Mouse (Mus musculus) heart, embryonic 15.5 days (tissue): ENCODE results near the gene 1700122O11Rik. TPM values are rescaled to one million over a fixed set of nuclear protein-coding genes. Genes with fewer than 3 reads are reported as not detected.

ENCODE experiments used
- ATAC-seq: fragments of 200-750 bp; cut with Nextera tagmentation; replicated peaks from 2 replicates; pipeline ENCODE4 v1.8.0; 2017; ENCODE audit warnings: low read depth, moderate TSS enrichment; ENCODE audit not compliant: insufficient number of reproducible peaks, insufficient read depth, low FRiP score
- H3K27ac ChIP-seq: fragments of 300-500 bp; sonication (generic); 2 replicates; pipeline ENCODE4 v1.5.1; 2015; ENCODE audit warnings: mild to moderate bottlenecking, inconsistent platforms
- H3K27me3 ChIP-seq: fragments of 300-500 bp; sonication (generic); 2 replicates; pipeline ENCODE4 v1.6.1; 2015; ENCODE audit warnings: inconsistent platforms
- H3K36me3 ChIP-seq: fragments of 300-500 bp; sonication (generic); 2 replicates; pipeline ENCODE4 v1.6.1; 2015; ENCODE audit warnings: mild to moderate bottlenecking, inconsistent platforms
- H3K4me1 ChIP-seq: fragments of 300-500 bp; sonication (generic); replicated peaks from 2 replicates; pipeline ENCODE4 v1.6.1; 2015; ENCODE audit warnings: inconsistent platforms
- H3K4me2 ChIP-seq: fragments of 300-500 bp; sonication (generic); 2 replicates; pipeline ENCODE4 v1.6.1; 2015; ENCODE audit warnings: inconsistent platforms, mild to moderate bottlenecking, moderate library complexity
- H3K4me3 ChIP-seq: fragments of 300-500 bp; sonication (generic); 2 replicates; pipeline ENCODE4 v1.5.1; 2015; ENCODE audit warnings: mild to moderate bottlenecking, inconsistent platforms
- H3K9ac ChIP-seq: fragments of 300-500 bp; sonication (generic); 2 replicates; pipeline ENCODE4 v1.6.1; 2015; ENCODE audit warnings: mild to moderate bottlenecking, inconsistent platforms
- H3K9me3 ChIP-seq: fragments of 300-500 bp; sonication (generic); replicated peaks from 2 replicates; pipeline ENCODE4 v1.6.1; 2016; ENCODE audit warnings: inconsistent platforms
- WGBS: fragments of 180-500 bp; shearing (Covaris S2); methylation state at CpG from one replicate; pipeline ENCODE4 v1.1.7; 2015; ENCODE audit warnings: mixed read lengths; 5-methylcytosine and 5-hydroxymethylcytosine counted together
- polyA plus RNA-seq: library from polyadenylated mRNA; unstranded; fragments of >200 nt; fragmentation: Nextera tagmentation; extraction: Ambion mirVana; gene quantifications from 2 replicates; pipeline ENCODE4 v1.2.1, GENCODE M21; 2015

1700122O11Rik gene
- polyA plus RNA-seq = not detected in 2 replicates

DNA sequence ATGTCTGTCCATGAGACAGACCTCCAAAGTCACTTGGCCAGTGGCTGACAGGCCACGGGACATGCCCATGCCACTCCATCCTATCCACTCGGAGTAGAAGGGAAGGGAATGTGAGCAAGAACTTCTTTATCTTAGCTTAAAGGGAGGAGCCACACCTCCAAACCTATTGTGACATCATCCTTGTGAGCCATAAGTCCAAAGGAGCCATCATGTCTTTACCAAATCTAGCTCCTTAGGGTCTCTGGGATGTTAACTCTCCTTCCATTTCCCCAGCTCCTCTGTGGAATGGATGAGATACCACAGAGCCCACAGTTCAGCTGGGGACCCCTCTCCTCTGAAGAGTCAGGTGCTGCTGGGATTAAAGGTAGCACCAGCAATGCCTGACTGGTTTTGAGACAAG, at the start of gene 1700122O11Rik:
TSS of gene 1700122O11Rik (minus strand) at position 101 of the 400 bp plus-strand sequence.
- no peak within 1 kb of the TSS for H3K27ac ChIP-seq
- H3K27me3 ChIP-seq = 0 out of 2 replicates have a peak, but pooled peaks cover 6% of the 10 kb centered on the region
- 81% methylated on average over 2 of the region's 2 CpGs for WGBS
- H3K4me2 ChIP-seq = no peak within 1 kb of the TSS
- no peak for ATAC-seq
- no peaks in the 10 kb centered on the region for H3K9me3 ChIP-seq
- no peaks in the 10 kb centered on the region for H3K36me3 ChIP-seq
- no peak within 1 kb of the TSS for H3K9ac ChIP-seq
- no peak within 1 kb of the TSS for H3K4me3 ChIP-seq
- H3K4me1 ChIP-seq = peaks cover 28% of the 10 kb centered on the region

DNA sequence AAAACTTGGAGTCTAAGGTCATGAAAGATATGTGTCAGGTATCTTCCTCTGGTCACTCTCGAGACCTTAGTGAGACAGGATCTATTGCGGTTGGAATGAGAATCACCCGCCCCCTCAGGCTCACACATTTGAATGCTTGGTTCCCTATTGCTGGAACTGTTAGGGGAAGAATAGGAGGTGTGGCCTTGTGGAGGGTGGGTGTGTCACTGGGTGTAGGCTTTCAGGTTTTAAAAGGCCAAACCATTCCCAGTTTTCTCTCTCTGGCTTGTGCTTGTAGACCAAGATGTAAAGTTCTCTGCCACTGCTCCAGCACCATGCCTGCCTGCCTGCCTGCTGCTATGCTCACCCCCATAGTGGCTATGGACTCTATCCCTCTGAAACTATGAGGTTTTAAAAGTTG, 42.5 kb upstream of the 1700122O11Rik start:
- WGBS = 47% methylated on average over 3 of the region's 3 CpGs
- Histone ChIP-seq H3K27me3 (no peaks in the 10 kb centered on the region), H3K36me3 (no peaks in the 10 kb centered on the region), H3K27ac (no peak overlapping the region), H3K4me3 (no peak overlapping the region), H3K4me2 (no peak overlapping the region), H3K9me3 (no peaks in the 10 kb centered on the region), H3K9ac (no peak overlapping the region), H3K4me1 (no peaks in the 10 kb centered on the region)
- ATAC-seq = no peak

DNA sequence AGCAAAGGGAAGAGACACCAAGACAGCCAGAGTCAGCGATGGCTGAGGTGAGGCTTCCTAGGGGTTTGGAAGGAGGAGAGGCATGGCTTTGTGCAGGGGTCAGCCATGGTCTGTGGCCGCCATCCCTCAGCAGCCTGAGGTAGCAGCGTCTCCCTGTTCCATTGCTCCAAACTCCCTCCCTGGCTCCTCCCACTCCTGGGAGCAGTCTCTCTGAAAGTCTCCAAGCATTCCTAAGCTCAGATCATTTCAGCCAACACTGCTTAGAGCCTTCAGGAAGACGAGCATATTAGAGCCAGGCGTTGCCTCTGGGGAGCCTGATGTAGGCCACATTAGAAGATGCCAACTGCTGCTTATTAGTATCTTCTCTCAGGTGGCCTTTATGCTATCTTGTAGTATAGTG, 29.6 kb upstream of the 1700122O11Rik start:
- Histone ChIP-seq H3K4me3 (no peak overlapping the region), H3K4me2 (no peak overlapping the region), H3K9ac (no peak overlapping the region), H3K9me3 (no peaks in the 10 kb centered on the region), H3K27me3 (peaks cover 16% of the 10 kb centered on the region; the same call in 1 of the 2 replicates), H3K36me3 (no peaks in the 10 kb centered on the region), H3K4me1 (no peaks in the 10 kb centered on the region), H3K27ac (no peak overlapping the region)
- no peak for ATAC-seq
- 26% methylated on average over 5 of the region's 5 CpGs for WGBS

DNA sequence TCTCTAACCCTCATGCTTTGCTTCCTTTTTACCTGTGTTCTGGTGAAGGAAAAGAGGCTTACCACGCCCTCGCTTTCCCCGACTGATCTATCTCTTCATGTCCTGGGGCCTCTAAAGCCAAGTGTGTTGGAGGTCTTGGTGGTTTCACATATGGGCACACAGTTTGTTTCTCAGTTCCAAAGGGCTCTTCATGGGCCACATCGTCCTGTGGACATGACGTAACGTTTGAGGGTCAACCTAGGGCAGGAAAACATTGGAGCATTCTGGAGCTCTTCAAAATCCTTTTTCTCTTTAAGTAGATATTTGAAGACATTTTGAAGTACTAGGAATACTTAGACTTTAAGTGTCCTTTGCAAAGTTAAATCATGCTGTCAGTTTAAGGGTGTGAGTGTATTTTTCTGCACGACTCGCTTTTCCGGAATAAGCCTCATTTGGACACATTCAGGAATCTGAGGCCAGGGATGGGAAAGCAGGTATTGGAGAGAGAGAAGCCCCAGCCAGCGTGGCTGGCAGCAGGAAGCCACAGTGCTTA, 29.1 kb upstream of the 1700122O11Rik start:
- Histone ChIP-seq H3K4me3 (no peak overlapping the region), H3K9me3 (no peaks in the 10 kb centered on the region), H3K36me3 (no peaks in the 10 kb centered on the region), H3K27me3 (peaks cover 16% of the 10 kb centered on the region; the same call in 1 of the 2 replicates), H3K4me2 (no peak overlapping the region), H3K9ac (no peak overlapping the region), H3K4me1 (no peaks in the 10 kb centered on the region), H3K27ac (no peak overlapping the region)
- WGBS = 68% methylated on average over 10 of the region's 10 CpGs
- ATAC-seq = no peak

DNA sequence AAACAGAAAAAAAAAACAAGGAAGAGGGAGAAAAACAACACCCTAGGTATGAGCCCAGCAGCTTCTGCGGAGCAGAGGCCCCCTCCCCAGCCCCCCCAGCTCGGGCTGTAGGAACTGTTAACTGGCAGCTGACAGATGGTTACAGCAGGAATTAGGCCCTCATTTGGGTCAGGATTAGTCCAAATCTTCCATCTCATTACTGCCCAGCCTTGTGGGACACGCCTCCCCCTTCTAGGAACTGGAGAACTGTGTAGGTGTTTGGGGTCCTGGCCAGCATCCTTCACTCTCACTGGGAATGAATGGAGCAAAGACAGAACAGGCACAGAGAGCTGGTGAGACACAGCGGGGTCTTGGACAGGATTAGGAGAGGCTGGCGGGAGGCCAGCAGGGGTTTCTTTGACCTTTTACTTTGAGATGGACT, 27.0 kb upstream of the 1700122O11Rik start:
- no peak overlapping the region for H3K4me2 ChIP-seq
- no peak for ATAC-seq

DNA sequence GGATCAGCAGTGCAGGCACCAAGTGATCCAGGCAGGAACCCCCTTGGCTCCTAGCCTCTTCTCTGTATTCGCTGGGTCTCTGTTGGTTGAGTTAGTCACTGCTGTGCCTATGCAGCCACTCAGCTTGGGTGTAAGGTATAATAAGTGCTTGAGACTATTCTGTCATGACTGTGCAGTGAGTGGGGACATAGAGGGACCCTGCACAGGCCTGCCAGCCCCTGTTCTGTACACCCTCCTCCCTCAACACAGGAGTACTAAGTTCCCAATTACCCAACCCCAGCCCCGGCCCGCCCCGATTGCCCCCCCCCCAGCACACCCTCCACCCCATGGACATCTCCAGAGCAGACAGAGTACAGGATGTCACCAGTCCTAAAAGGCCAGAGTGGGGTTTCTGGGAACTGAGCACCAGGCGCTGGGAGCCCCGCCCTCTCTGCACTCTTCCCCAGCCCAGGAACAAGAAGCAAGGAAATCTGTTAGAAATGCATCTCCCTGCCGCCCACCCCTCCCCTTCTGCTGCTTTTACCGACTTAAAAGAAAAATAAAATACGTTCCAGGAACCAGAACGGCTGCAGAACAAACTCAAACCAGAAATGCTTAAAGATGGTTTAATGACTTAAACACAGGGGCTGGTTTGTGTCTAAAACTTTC, 26.2 kb upstream of the 1700122O11Rik start:
- Histone ChIP-seq H3K27me3 (peaks cover 18% of the 10 kb centered on the region), H3K4me3 (no peak overlapping the region), H3K4me1 (no peaks in the 10 kb centered on the region), H3K27ac (no peak overlapping the region), H3K9me3 (no peaks in the 10 kb centered on the region), H3K4me2 (no peak overlapping the region), H3K36me3 (no peaks in the 10 kb centered on the region), H3K9ac (no peak overlapping the region)
- 49% methylated on average over 10 of the region's 10 CpGs for WGBS
- ATAC-seq = no peak

More for the DNA sequence above, 27.0 kb upstream of the 1700122O11Rik start:
- H3K27me3 ChIP-seq = peaks cover 17% of the 10 kb centered on the region
- no peaks in the 10 kb centered on the region for H3K9me3 ChIP-seq
- H3K9ac ChIP-seq = no peak overlapping the region
- no peak overlapping the region for H3K27ac ChIP-seq
- H3K36me3 ChIP-seq = no peaks in the 10 kb centered on the region
- 35% methylated on average over 5 of the region's 5 CpGs for WGBS
- H3K4me1 ChIP-seq = no peaks in the 10 kb centered on the region
- H3K4me3 ChIP-seq = no peak overlapping the region

DNA sequence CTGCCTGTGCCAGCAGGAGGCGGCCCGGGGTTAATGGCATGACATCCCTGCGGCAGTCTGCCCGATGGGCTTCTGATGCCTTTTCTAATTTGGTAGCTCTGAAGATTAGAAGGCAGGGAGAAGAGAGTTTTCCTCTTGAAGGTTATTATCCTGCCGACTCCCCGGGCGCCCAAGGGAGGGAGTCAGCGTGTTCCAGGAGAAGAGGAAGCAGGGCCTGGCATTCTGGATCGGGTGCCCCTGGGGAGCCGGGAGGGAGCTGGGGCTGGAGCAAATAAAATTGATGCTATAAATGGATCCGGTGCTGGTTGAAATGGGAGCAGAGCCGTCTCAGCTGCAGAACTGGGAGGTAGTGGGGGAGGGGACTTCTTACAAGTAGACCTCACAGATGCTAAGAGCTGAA, 19.3 kb upstream of the 1700122O11Rik start:
- 0 out of 2 replicates have a peak, but pooled peaks have one; percentile 12 for ATAC-seq
- H3K9ac ChIP-seq = no peak overlapping the region
- no peaks in the 10 kb centered on the region for H3K36me3 ChIP-seq
- WGBS = 7% methylated on average over 12 of the region's 12 CpGs
- H3K4me3 ChIP-seq = peak overlapping the region; percentile 20
- H3K4me2 ChIP-seq = peak overlapping the region; percentile 49
- peaks cover 12% of the 10 kb centered on the region for H3K4me1 ChIP-seq
- no peak overlapping the region for H3K27ac ChIP-seq
- H3K9me3 ChIP-seq = no peaks in the 10 kb centered on the region
- peaks cover 38% of the 10 kb centered on the region for H3K27me3 ChIP-seq

DNA sequence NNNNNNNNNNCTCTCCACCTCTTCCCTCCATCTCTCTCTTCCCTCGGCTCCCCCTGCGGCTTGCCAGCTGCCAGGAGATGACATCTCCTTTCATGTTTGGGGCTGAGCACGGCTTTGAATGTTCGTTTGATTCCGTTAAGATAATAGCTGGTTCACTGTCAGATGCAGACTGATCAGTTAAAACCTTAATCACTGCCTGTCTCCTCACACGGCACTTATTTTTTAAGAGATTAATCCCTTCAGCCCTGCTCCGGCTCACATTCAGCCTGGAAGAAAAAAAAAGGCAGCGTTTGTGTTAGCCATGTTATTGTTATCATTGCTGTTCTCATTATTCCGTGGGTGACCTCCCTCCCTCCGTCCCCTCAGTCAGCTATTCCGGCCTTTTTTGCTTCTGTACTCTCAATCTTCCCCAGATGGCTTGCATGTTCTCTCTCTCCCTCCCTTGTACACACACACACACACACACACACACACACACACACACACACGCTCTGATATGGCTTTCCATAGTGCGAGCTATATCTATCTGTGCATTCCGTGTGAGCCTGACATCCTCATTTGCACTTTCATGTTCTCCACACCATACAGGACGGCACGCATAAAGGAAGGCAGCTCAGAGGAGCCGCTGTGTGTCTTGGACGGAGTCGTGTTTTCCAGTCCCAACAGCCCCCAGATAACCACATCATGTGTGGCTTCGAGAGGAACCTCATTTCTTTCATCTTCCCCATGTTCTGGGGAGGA, 17.2 kb upstream of the 1700122O11Rik start:
- ATAC-seq = no peak
- 42% methylated on average over 20 of the region's 20 CpGs for WGBS
- peaks cover 38% of the 10 kb centered on the region for H3K27me3 ChIP-seq
- no peaks in the 10 kb centered on the region for H3K9me3 ChIP-seq
- no peaks in the 10 kb centered on the region for H3K36me3 ChIP-seq
- H3K4me3 ChIP-seq = no peak overlapping the region
- no peak overlapping the region for H3K27ac ChIP-seq
- peaks cover 12% of the 10 kb centered on the region for H3K4me1 ChIP-seq
- H3K9ac ChIP-seq = no peak overlapping the region
- H3K4me2 ChIP-seq = no peak overlapping the region

DNA sequence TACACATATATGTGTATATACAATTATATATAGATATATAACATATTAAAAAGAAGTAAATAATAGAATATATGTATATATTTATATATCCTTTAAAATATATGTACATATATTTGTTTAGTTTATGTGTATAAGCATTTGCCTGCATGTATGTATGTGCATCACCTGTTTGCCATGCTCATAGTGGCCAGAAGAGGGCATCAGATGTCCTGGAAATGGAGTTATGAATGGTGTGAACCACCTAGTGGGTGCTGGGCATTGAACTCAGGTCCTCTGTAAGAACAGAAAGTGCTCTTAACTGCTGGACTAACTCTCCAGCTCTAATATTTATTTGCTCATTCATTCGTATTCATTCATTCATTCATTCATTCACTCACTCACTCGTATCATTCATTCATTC, 15.6 kb upstream of the 1700122O11Rik start:
- WGBS = 64% methylated on average over 2 of the region's 2 CpGs
- Histone ChIP-seq H3K27me3 (peaks cover 39% of the 10 kb centered on the region), H3K9ac (no peak overlapping the region)

DNA sequence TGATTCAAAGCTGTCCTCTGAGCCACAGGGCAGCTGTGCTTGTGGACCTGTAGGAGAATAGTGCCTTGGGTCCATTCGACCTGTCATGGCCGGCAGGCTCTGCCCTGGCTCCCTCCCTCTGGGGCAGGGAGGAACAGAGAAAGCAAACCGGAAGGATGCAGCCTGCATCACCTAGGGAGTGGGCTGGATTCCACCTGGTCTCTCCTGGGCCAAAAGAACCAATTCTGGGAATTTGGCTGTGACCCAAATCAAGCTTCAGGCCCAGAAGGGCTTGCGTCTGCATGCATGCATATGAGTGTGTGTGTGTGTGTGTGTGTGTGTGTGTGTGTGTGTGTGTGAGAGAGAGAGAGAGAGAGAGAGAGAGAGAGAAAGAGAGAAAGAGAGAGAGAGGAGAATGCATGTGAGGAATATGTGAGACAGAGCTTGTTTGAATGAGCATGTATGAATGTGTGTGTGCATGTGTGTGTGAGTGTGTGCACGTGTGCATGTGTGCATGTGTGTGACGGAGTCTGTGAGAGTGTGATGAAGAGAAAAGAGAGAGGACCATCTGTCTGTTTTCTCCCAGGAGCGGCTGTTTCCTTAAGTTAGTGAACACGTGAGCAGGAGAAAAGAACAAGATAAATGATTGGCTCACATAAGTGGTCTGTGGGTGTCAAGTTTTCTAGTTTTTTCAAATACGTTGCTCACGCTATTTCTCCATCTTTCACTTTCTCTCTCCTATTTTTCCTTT, 14.4 kb upstream of the 1700122O11Rik start:
- Histone ChIP-seq H3K4me3 (no peak overlapping the region), H3K36me3 (no peaks in the 10 kb centered on the region), H3K27ac (no peak overlapping the region), H3K4me1 (peaks cover 5% of the 10 kb centered on the region), H3K9ac (no peak overlapping the region), H3K9me3 (no peaks in the 10 kb centered on the region), H3K27me3 (peaks cover 31% of the 10 kb centered on the region), H3K4me2 (no peak overlapping the region)
- no peak for ATAC-seq
- WGBS = 75% methylated on average over 10 of the region's 10 CpGs

More for the DNA sequence above, 15.6 kb upstream of the 1700122O11Rik start:
- Histone ChIP-seq H3K4me3 (no peak overlapping the region), H3K4me2 (no peak overlapping the region), H3K27ac (no peak overlapping the region), H3K4me1 (peaks cover 12% of the 10 kb centered on the region), H3K9me3 (no peaks in the 10 kb centered on the region), H3K36me3 (no peaks in the 10 kb centered on the region)
- ATAC-seq = no peak
